Mouse (Mus musculus) liver, embryonic 15.5 days (tissue): ENCODE measurements at regions not wholly inside any gene's neighbourhood (a gene's known extent, or its start where the extent isn't known, plus 50 kb on each side); places are given as distances from the start of the nearest gene placed in this dataset.

Experiments used
- ATAC-seq: fragments of 200-750 bp; cut with Nextera tagmentation; 2 replicates; pipeline ENCODE4 v1.8.0; 2017; ENCODE audit warnings: moderate number of reproducible peaks, mild to moderate bottlenecking, moderate library complexity; ENCODE audit not compliant: insufficient read depth
- H3K27ac ChIP-seq: fragments of 300-500 bp; sonication (generic); replicated peaks from 2 replicates; pipeline ENCODE4 v1.5.1; 2015; ENCODE audit warnings: mild to moderate bottlenecking, inconsistent platforms
- H3K27me3 ChIP-seq: fragments of 300-500 bp; sonication (generic); 2 replicates; pipeline ENCODE4 v1.6.1; 2015; ENCODE audit warnings: mild to moderate bottlenecking, inconsistent platforms
- H3K36me3 ChIP-seq: fragments of 300-500 bp; sonication (generic); replicated peaks from 2 replicates; pipeline ENCODE4 v1.6.1; 2015; ENCODE audit warnings: moderate library complexity, mild to moderate bottlenecking, inconsistent platforms
- H3K4me1 ChIP-seq: fragments of 300-500 bp; sonication (generic); replicated peaks from 2 replicates; pipeline ENCODE4 v1.6.1; 2015; ENCODE audit warnings: inconsistent platforms
- H3K4me2 ChIP-seq: fragments of 300-500 bp; sonication (generic); 2 replicates; pipeline ENCODE4 v1.6.1; 2015; ENCODE audit warnings: moderate library complexity, mild to moderate bottlenecking, inconsistent platforms
- H3K4me3 ChIP-seq: fragments of 300-500 bp; sonication (generic); replicated peaks from 2 replicates; pipeline ENCODE4 v1.5.1; 2015; ENCODE audit warnings: mild to moderate bottlenecking, inconsistent platforms
- H3K9ac ChIP-seq: fragments of 300-500 bp; sonication (generic); 2 replicates; pipeline ENCODE4 v1.6.1; 2015; ENCODE audit warnings: moderate library complexity, mild to moderate bottlenecking, inconsistent platforms
- H3K9me3 ChIP-seq: fragments of 300-500 bp; sonication (generic); replicated peaks from 2 replicates; pipeline ENCODE4 v1.6.1; 2016; ENCODE audit warnings: inconsistent platforms
- WGBS: fragments of 180-500 bp; shearing (Covaris S2); methylation state at CpG from one replicate; pipeline ENCODE4 v1.1.7; 2015; ENCODE audit warnings: mixed read lengths; ENCODE audit not compliant: insufficient replicate concordance; 5-methylcytosine and 5-hydroxymethylcytosine counted together

DNA sequence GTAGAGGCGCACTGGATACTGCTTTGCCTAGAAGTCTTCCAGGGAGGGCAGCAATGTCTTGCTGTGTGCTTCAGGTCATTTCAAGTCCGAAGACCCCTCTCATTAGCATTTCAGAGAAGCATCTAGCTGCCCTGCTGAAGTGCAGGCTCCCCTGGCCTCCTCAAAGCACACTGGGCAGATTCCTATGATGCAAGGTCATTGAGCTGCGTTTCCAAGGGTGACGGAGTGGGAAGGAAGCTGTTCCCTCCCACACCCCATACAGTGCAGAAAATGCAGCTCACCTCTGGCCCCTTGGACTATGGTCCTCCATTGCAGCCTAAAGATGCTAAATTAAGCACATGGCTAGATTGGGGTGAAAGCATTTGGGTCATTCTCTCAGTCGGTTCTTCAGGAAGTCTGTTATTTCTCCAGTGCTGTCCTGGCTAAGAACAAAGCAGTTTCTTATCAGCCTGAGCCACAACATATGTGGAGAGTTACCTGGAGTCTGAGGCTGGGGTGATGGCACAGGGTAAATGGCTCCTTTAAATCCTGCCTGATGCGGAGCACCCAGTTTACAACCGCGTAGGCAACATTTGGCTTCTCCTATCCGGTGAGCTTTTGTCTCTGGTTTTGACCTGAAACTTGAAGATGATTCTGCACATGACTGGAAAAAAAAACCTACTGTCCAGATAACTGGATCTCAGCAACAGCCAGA lies 52.6 kb upstream of the Parp11 start:
- Histone ChIP-seq H3K9ac (no peak overlapping the region), H3K27ac (no peak overlapping the region), H3K36me3 (no peaks in the 10 kb centered on the region), H3K9me3 (no peaks in the 10 kb centered on the region), H3K4me1 (peaks cover 49% of the 10 kb centered on the region), H3K27me3 (no peaks in the 10 kb centered on the region), H3K4me3 (no peak overlapping the region), H3K4me2 (no peak overlapping the region)
- 43% methylated on average over 9 of the region's 9 CpGs for WGBS
- ATAC-seq = no peak
